Mouse (Mus musculus): ENCODE measurements around the gene Galnt7.

The Galnt7 gene

DNA sequence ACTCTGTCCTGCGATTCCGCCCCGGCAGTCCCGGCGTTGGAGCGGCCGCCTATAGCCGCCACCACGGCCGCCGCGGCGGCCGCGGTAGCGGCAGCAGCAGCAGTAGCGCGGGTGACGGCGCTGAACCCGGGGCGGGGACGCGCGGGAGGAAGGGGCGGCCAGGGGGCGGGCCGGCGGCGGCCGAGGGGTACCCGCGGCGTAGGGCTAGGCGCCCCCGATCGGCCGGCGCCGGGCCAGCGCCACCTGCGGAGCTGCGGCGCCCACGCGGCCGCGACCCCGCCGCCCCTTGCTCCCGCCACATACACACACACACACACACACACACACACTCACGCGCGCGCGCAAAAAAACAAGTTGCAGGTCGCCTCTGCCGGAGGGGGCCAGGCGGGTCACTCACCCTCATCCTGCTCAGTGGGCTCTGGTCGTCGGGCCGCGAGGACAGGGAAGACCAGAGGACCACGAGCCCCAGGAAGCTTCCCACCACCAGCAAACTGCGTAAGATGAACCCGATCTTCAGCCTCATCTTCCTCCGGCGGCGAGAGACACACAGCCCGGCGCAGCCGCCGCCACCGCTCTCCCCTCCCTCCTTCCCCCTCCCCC is at the start of gene Galnt7:
Gene Galnt7 (minus strand): TSS at position 577 of the 600 bp plus-strand sequence.
- DNase-seq (ENCODE audit: low spot score), result peak; percentile 57

GRCm38 (mm10) chr8:57688633-57689032 is 35.8 kb upstream of the Galnt7 start:
- no peak for DNase-seq (ENCODE audit: low spot score)

DNA sequence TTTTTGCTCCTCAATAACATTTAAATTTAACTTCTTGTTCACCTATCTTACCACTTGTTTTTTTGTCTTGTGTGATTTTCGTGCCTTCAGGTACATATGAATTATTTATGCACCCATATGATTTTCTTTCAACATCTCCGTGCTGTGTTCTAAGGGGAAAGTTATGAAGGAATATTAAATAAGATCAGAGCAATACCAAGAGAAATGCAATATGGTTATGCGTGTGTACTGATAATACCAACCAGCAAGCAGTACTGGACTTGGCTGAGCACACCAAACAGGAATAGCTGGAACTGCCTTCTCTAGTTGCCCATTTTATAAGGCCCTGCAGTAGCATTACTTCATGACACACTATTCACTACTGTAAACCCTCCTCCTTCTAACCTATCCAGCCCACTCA is 33.0 kb upstream of the Galnt7 start:
- DNase-seq (ENCODE audit: low spot score), result no peak

GRCm38 (mm10) chr8:57680044-57680443 is 27.2 kb upstream of the Galnt7 start:
- DNase-seq (ENCODE audit: low spot score), result no peak

- DNase-seq (ENCODE audit: low spot score), result no peak
Observed at GRCm38 (mm10) chr8:57664121-57664520, 11.3 kb upstream of the Galnt7 start.

DNA sequence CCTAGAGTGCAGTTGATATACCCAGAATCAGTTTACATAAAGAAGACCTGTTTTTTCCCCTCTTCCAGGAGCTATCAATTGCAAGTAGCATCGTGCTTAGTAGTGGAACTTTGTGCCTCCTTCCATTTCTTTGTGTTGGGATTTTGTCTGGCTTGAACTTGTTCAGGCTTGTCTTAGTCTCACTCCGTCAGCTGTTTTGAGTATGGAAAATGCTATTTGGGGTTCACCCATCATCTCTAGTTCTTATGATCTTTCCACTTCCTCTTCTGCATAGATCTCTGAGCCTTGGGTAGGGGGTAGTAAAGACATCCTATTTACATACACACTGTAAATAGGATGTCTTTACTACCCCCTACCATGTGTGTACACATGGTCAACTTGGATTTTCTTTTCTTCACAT is 7.2 kb upstream of the Galnt7 start:
- DNase-seq (ENCODE audit: low spot score), result no peak

DNA sequence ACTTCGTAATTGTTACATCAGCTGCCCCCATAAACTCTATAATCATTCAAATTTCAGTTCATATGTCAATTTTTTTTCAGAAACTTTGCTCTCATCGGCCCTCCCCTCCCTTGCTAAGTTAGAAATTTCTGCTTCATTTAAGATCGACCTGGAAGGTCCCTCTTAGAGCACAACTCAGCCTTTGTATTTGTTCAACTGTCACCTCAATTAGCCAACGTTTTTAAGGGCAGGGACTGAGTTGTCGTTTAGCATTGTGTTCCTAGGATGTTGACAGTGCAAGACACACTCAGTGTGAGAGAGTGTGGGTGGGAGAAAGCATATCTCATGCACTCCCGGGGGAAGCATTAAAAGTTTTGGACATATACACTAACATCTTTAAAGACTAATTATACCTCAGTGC is 3.6 kb upstream of the Galnt7 start:
- DNase-seq (ENCODE audit: low spot score), result no peak

- DNase-seq (ENCODE audit: low spot score), result no peak
Observed at GRCm38 (mm10) chr8:57654146-57654545, 1.3 kb upstream of the Galnt7 start.

- no peak for DNase-seq (ENCODE audit: low spot score)
Observed at GRCm38 (mm10) chr8:57653768-57654125, 915 bp upstream of the Galnt7 start.

DNA sequence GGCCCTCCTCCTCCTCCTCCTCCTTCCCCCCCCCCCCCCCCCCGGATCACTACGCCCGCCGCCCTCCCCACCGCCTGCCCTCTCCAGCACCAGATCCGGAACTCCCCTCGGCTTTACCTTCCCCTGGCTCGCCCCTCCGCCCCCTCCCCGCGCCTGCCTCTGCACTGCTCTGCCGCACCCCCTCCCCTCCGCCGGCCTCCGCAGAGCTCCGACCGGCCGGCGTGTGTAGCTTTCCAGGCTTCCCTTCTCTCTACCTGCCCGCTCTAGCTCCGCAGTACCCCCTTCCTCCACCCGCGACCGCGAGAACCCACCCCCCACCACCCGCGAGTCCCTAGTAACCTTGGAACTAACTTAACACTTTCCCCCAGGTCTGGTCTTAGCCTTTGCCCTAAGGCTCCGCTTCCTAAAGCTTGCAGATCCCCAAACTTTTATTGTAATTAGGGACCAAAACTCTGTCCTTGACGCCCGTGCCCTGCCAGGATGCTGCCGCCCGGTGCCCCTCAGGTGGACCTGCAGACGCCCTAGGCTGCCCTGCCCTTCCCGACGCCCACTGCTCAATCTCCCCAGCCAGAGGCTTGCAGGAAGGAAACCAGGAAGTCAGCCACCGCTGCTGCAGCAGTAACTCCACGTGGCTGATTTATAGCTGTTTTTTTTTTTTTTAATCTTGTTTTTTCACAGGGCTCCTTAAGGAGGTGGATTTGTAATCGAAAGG is 380 bp upstream of the Galnt7 start:
- no peak for DNase-seq (ENCODE audit: low spot score)

DNA sequence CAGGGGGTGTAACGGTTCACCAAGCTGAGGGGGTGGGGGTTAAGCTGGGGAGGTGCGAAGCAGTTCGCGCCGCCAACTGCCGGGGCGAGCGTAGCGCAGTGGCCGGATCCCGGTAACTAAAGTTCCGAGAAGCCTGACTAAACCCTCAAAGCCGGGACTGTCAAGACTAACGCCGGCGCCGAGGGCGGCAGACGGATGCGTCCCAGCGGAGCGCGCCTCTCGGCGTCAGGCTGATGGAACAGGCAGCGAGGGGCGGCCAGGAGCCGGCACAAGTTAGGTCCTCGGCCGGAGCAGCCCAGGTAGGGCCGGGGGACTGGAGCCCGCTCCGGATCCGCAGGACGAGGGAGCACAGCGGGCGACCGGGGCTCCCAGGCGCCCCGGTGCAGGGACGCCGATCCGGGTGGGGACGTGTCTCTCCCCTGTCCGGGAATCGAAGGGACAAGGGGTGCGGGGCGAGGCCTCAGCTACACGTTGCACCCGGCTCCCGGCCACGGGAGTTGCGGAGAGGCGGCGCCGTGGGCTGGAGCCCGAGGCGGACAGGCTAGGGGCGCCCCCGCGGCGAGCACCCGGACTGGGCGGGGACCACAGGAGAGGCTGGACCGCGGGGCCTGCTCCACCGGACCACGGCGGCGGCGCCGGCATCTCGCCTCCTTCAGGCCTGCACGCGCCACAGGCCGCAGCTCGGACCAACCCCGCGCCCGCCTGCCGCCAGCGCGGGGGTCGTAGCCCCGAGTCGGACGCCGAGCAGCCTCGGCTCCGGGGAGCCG is 960 bp downstream of the Galnt7 start:
- DNase-seq (ENCODE audit: low spot score), result peak; percentile 37

- DNase-seq (ENCODE audit: low spot score), result no peak
Observed at GRCm38 (mm10) chr8:57651357-57651688, 1.5 kb downstream of the Galnt7 start.

DNA sequence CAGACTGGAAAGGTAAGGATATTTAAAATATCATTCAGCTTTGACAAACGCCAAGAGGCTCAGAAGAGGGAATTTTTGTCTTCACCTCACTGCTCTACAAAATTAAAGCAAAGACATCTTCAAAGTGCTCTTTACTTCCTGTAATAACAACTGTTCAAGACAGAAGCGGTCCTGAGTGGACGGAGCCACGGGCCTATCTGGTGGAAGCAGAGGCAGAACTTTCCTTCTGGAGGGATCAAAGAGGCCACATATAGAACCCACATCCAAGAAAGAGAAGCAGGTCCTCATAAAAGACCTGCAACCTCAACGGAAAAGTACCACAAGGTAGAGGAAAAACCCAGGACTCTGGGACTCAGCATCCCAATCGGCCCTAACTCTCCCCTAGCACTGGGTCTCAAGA is 2.6 kb downstream of the Galnt7 start:
- DNase-seq (ENCODE audit: low spot score), result no peak

DNA sequence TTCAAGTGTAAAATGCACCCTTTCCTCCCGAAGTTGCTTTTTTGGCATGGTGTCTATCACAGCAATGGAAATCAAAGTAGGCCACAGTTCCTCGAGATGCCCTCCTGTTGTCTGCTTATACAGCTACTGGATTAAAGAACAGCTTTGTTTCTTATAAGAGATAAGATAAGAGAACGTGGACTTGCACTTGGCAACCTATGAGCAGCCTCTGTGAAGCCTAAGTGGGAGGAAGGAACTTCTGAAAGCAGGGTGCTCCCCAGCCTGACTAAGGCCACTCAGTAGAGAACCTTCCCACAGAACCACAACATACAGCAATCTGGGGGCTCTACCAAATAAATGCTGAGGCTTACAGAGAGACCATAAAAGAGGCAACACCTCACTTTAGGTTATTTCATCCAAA is 5.3 kb downstream of the Galnt7 start:
- DNase-seq (ENCODE audit: low spot score), result no peak

GRCm38 (mm10) chr8:57644281-57644680 is 8.6 kb downstream of the Galnt7 start:
- DNase-seq (ENCODE audit: low spot score), result no peak

DNA sequence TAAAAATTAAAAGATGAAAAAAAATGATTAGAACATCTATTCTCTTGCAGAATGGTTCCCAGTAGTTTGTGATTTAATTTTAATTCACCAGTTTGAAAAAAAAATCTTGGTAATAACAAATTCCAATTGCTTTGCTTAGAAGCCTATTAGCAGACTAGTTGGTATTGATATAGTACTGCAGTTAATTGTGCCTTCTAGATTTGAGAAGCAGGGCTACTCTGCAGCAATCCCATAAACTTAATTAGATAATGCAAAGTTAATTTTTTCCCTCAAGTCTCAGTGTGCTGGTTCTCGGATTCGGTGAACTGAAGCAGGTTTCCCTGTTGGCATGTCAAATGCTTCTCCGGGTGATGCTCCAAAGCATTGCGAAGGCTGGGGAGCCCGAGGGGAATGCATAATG is 10.1 kb downstream of the Galnt7 start:
- DNase-seq (ENCODE audit: low spot score), result no peak

DNA sequence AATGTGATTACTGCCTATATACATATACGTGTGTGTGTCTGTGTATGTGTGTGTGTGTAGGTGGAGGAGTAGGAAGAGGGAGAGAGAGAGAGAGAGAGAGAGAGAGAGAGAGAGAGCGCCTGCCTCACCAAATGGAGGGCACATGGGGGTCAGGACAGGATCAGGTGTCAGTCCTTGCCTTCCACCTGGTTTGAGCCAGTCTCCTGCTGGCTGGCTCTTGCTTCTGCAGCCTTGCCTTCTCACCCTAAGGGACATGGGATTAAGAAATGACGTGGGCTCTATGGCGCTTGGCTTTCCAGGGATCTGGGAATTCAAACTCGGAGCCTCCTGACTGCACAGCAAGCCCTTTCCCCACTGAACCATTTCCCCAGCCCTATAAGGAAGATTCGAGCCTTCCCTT is 13.9 kb downstream of the Galnt7 start:
- DNase-seq (ENCODE audit: low spot score), result no peak

GRCm38 (mm10) chr8:57637599-57638280 is 15.1 kb downstream of the Galnt7 start:
- DNase-seq (ENCODE audit: low spot score), result no peak

GRCm38 (mm10) chr8:57636698-57637097 is 16.1 kb downstream of the Galnt7 start:
- no peak for DNase-seq (ENCODE audit: low spot score)

DNA sequence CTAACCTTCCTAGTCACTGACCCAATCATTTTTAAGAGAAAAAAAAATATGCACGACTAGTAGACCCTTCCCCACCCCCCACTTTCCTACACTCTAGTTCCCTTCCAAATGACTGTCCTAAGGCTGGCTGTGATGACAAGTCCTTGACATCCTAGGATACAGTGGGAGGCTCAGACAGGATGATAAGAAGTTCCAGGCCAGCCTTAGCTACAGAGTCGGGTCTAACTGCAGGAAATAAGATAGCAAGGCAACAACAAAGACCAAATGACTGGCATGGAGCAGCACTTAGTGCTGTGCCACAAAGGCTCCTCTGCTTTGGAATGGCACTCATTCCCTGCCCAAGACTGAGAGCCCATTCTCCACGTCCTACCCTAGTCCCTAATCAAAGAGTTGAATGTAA is 16.6 kb downstream of the Galnt7 start:
- no peak for DNase-seq (ENCODE audit: low spot score)

GRCm38 (mm10) chr8:57631780-57632179 is 21.1 kb downstream of the Galnt7 start:
- no peak for DNase-seq (ENCODE audit: low spot score)

DNA sequence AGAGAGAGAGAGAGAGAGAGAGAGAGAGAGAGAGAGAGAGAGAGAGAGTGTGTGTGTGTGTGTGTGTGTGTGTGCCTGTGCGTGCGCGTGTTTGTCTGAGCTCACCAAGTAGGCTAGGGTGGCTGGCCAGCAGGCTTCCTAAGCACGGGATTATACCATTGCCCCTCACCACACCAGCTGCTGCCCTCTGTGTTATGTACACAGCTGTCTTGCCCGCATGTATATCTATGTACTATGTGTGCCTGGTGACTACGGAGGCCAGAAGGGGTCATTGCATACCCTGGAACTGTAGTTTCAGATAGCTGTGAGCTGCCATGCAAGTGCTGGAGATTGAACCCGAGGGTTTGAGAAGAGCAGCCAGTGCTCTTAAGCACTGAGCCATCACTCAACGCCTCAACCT is 22.7 kb downstream of the Galnt7 start:
- no peak for DNase-seq (ENCODE audit: low spot score)

All from spleen, adult 12 weeks (tissue).